Mouse (Mus musculus): ENCODE results near the gene Dnttip1.
"Not testable (repeated sequence)": the region's sequence is repeated elsewhere in the genome, so short reads cannot be mapped to it uniquely, and the experiment has no call there.

- TF ChIP-seq CTCF (IDR thresholded peaks at IDR 0.05; ENCODE audit: low read depth), result peak; percentile 54
- not testable (repeated sequence) for TF ChIP-seq EP300 (IDR thresholded peaks at IDR 0.05; ENCODE audit: low read depth)
These were observed 52.8 kb downstream of the Dnttip1 start for GRCm38 (mm10) chr2:164798554-164798953.

Data from liver, embryonic 14.5 days (tissue).